Mouse (Mus musculus) CH12.LX (cell line): ENCODE data around the gene Cfap74. TPM values are rescaled to one million over a fixed set of nuclear protein-coding genes. Genes with fewer than 3 reads are reported as not detected.

Experiments
- DNase-seq: peaks from one replicate; pipeline ENCODE4 v3.0.0-alpha.2; 2013; ENCODE audit errors: extremely low read depth
- H3K27ac ChIP-seq: 2 replicates; pipeline ENCODE4 v1.5.1; 2012; ENCODE audit warnings: low read depth, mild to moderate bottlenecking, control low read depth, moderate library complexity; ENCODE audit not compliant: insufficient read depth
- H3K27me3 ChIP-seq: replicated peaks from 2 replicates; pipeline ENCODE3; 2012; ENCODE audit warnings: inconsistent platforms
- H3K36me3 ChIP-seq, 2 experiments: replicated peaks in 1 of 2; 2 replicates each; pipeline versions ENCODE3 to v1.6.1; 2012; ENCODE audit warnings: inconsistent platforms in 1 of 2, low read length in 1 of 2, mild to moderate bottlenecking in 1 of 2, mixed read lengths in 1 of 2, moderate library complexity in 1 of 2; ENCODE audit not compliant: control insufficient read depth in 1 of 2, insufficient read depth in 1 of 2
- H3K4me1 ChIP-seq, 2 experiments: 2 replicates each; pipeline ENCODE4 v1.6.1; 2012; ENCODE audit warnings: inconsistent platforms in 1 of 2, moderate library complexity in 1 of 2; ENCODE audit not compliant: insufficient read depth in 2 of 2, control insufficient read depth in 1 of 2
- H3K4me2 ChIP-seq: 2 replicates; pipeline ENCODE4 v1.6.1; 2012; ENCODE audit warnings: low read depth, mild to moderate bottlenecking, control low read depth; ENCODE audit not compliant: poor library complexity, insufficient read depth, severe bottlenecking
- H3K4me3 ChIP-seq, 3 experiments: fragments of 150-350 bp in 1 of 3; sonication (generic) in 1 of 3; replicated peaks in 1 of 3; 2 replicates each; pipeline versions ENCODE3 to v1.5.1; 2011 to 2012; ENCODE audit warnings: low read depth in 2 of 3, low read length in 2 of 3, mild to moderate bottlenecking in 2 of 3, moderate library complexity in 2 of 3, control low read depth in 1 of 3, improper control_type of control experiment in 1 of 3, inconsistent platforms in 1 of 3, mixed read lengths in 1 of 3; ENCODE audit not compliant: poor library complexity in 1 of 3
- H3K79me2 ChIP-seq: replicated peaks from 2 replicates; pipeline ENCODE4 v1.6.1; 2012; ENCODE audit warnings: mild to moderate bottlenecking, moderate library complexity; ENCODE audit not compliant: control insufficient read depth, poor library complexity, insufficient read depth, severe bottlenecking; ENCODE audit errors: extremely low read depth
- H3K9ac ChIP-seq: 2 replicates; pipeline ENCODE4 v1.6.1; 2012; ENCODE audit warnings: low read depth, mild to moderate bottlenecking, control low read depth, moderate library complexity; ENCODE audit not compliant: insufficient read depth
- H3K9me3 ChIP-seq: replicated peaks from 2 replicates; pipeline ENCODE3; 2012; ENCODE audit warnings: low read length, inconsistent platforms, mixed read lengths
- CHD1 ChIP-seq: IDR thresholded peaks from 2 replicates; pipeline ENCODE4 v1.6.1; 2012; ENCODE audit warnings: low read depth, low read length, improper control_type of control experiment, inconsistent platforms
- CTCF ChIP-seq, 2 experiments: IDR thresholded peaks in 1 of 2; conservative IDR thresholded peaks in 1 of 2; 2 replicates each; pipeline ENCODE4 v1.5.1; 2011 to 2012; ENCODE audit warnings: low read depth in 2 of 2, low read length in 2 of 2, improper control_type of control experiment in 1 of 2, inconsistent platforms in 1 of 2, mild to moderate bottlenecking in 1 of 2, moderate library complexity in 1 of 2
- E2F4 ChIP-seq: IDR thresholded peaks from 2 replicates; pipeline ENCODE4 v1.6.1; 2011; ENCODE audit warnings: low read depth, low read length, improper control_type of control experiment; ENCODE audit not compliant: insufficient replicate concordance
- ELF1 ChIP-seq: IDR thresholded peaks from 2 replicates; pipeline ENCODE4 v1.6.1; 2014; ENCODE audit warnings: low read depth, mild to moderate bottlenecking, inconsistent platforms, low read length, improper control_type of control experiment
- EP300 ChIP-seq: IDR thresholded peaks from 2 replicates; pipeline ENCODE4 v1.6.1; 2011; ENCODE audit warnings: low read length, improper control_type of control experiment
- ETS1 ChIP-seq: conservative IDR thresholded peaks from 2 replicates; pipeline ENCODE4 v1.6.1; 2012; ENCODE audit warnings: low read depth, mild to moderate bottlenecking, inconsistent platforms, low read length, improper control_type of control experiment, moderate library complexity
- GABPA ChIP-seq: IDR thresholded peaks from 2 replicates; pipeline ENCODE4 v1.6.1; 2012; ENCODE audit warnings: low read depth, low read length, improper control_type of control experiment, inconsistent platforms; ENCODE audit not compliant: insufficient replicate concordance
- HCFC1 ChIP-seq: IDR thresholded peaks from 2 replicates; pipeline ENCODE4 v1.6.1; 2012; ENCODE audit warnings: low read depth, mild to moderate bottlenecking, inconsistent platforms, low read length, improper control_type of control experiment
- IRF4 ChIP-seq: IDR thresholded peaks from 2 replicates; pipeline ENCODE4 v1.6.1; 2014; ENCODE audit warnings: low read depth, mild to moderate bottlenecking, inconsistent platforms, low read length, improper control_type of control experiment
- JUN ChIP-seq: IDR thresholded peaks from 2 replicates; pipeline ENCODE4 v1.6.1; 2011; ENCODE audit warnings: low read depth, mild to moderate bottlenecking, low read length, improper control_type of control experiment, moderate library complexity; ENCODE audit not compliant: insufficient read depth
- KAT2A ChIP-seq: IDR thresholded peaks from 2 replicates; pipeline ENCODE4 v1.6.1; 2012; ENCODE audit warnings: low read length, improper control_type of control experiment, inconsistent platforms; ENCODE audit not compliant: insufficient replicate concordance
- MAFK ChIP-seq: IDR thresholded peaks from 2 replicates; pipeline ENCODE4 v1.6.1; 2011; ENCODE audit warnings: low read length, improper control_type of control experiment; ENCODE audit not compliant: insufficient replicate concordance
- MEF2A ChIP-seq: IDR thresholded peaks from 2 replicates; pipeline ENCODE4 v1.6.1; 2014; ENCODE audit warnings: low read depth, mild to moderate bottlenecking, inconsistent platforms, low read length, improper control_type of control experiment, borderline replicate concordance
- NELFE ChIP-seq: IDR thresholded peaks from 2 replicates; pipeline ENCODE4 v1.6.1; 2011; ENCODE audit warnings: low read depth, low read length, improper control_type of control experiment
- NRF1 ChIP-seq: IDR thresholded peaks from 2 replicates; pipeline ENCODE4 v1.6.1; 2014; ENCODE audit warnings: low read depth, mild to moderate bottlenecking, inconsistent platforms, low read length, improper control_type of control experiment, moderate library complexity
- POLR2A ChIP-seq: IDR thresholded peaks from 2 replicates; pipeline ENCODE4 v1.6.1; 2011; ENCODE audit warnings: low read depth, mild to moderate bottlenecking, improper control_type of control experiment, low read length
- POLR2AphosphoS2 ChIP-seq: IDR thresholded peaks from 2 replicates; pipeline ENCODE4 v1.6.1; 2011; ENCODE audit warnings: low read depth, low read length, improper control_type of control experiment
- RAD21 ChIP-seq: IDR thresholded peaks from 2 replicates; pipeline ENCODE4 v1.6.1; 2011; ENCODE audit warnings: low read depth, mild to moderate bottlenecking, low read length, improper control_type of control experiment, moderate library complexity
- RCOR1 ChIP-seq: conservative IDR thresholded peaks from 2 replicates; pipeline ENCODE4 v1.6.1; 2012; ENCODE audit warnings: low read depth, mild to moderate bottlenecking, inconsistent platforms, low read length, improper control_type of control experiment
- SMC3 ChIP-seq: IDR thresholded peaks from 2 replicates; pipeline ENCODE4 v1.6.1; 2011; ENCODE audit warnings: low read depth, low read length, improper control_type of control experiment
- TBP ChIP-seq: conservative IDR thresholded peaks from 2 replicates; pipeline ENCODE4 v1.6.1; 2011; ENCODE audit warnings: low read depth, low read length, improper control_type of control experiment
- TCF12 ChIP-seq: IDR thresholded peaks from 2 replicates; pipeline ENCODE4 v1.6.1; 2014; ENCODE audit warnings: low read depth, mild to moderate bottlenecking, inconsistent platforms, low read length, improper control_type of control experiment
- UBTF ChIP-seq: IDR thresholded peaks from 2 replicates; pipeline ENCODE4 v1.6.1; 2012; ENCODE audit warnings: low read depth, mild to moderate bottlenecking, inconsistent platforms, low read length, improper control_type of control experiment, moderate library complexity
- USF1 ChIP-seq: IDR thresholded peaks from 2 replicates; pipeline ENCODE4 v1.6.1; 2014; ENCODE audit warnings: low read depth, mild to moderate bottlenecking, inconsistent platforms, low read length, improper control_type of control experiment
- ZC3H11A ChIP-seq: IDR thresholded peaks from 2 replicates; pipeline ENCODE4 v1.6.1; 2012; ENCODE audit warnings: low read depth, mild to moderate bottlenecking, inconsistent platforms, low read length, improper control_type of control experiment
- ZKSCAN1 ChIP-seq: IDR thresholded peaks from 2 replicates; pipeline ENCODE4 v1.6.1; 2012; ENCODE audit warnings: low read depth, inconsistent platforms, low read length, improper control_type of control experiment, borderline replicate concordance
- ZMIZ1 ChIP-seq: IDR thresholded peaks from 2 replicates; pipeline ENCODE4 v1.6.1; 2012; ENCODE audit warnings: low read depth, mild to moderate bottlenecking, inconsistent platforms, low read length, improper control_type of control experiment
- ZNF384 ChIP-seq: IDR thresholded peaks from 2 replicates; pipeline ENCODE4 v1.6.1; 2012; ENCODE audit warnings: low read depth, low read length, improper control_type of control experiment, inconsistent platforms
- dilution Hi-C: fragments of 300-500 bp; cut with MboI; formaldehyde crosslinking; loops from 2 replicates; pipeline ENCODE4 v1.14.3; 2020; ENCODE audit warnings: low sequenced_read_pairs; ENCODE audit not compliant: extremely low pct_unique_long_range_greater_than_20kb, extremely low pct_ligation_motif_present
- in situ Hi-C: fragments of 300-500 bp; cut with MboI; formaldehyde crosslinking; loops from 3 replicates; pipeline ENCODE4 v1.14.3; 2019; ENCODE audit warnings: low sequenced_read_pairs, low pct_ligation_motif_present, low pct_unique_long_range_greater_than_20kb, mixed read lengths
- polyA plus RNA-seq: library from polyadenylated mRNA; unstranded; fragments of >175 nt; gene quantifications from 2 replicates; pipeline ENCODE4 v1.2.1, GENCODE M21; 2012; ENCODE audit warnings: low read depth; ENCODE audit not compliant: insufficient read length
- total RNA-seq, 2 experiments: library from RNA; depleted of rRNA; stranded (reverse); fragments of 300-350 nt in 1 of 2; fragments of >200 nt in 1 of 2; gene quantifications; 2 replicates each; pipeline ENCODE4 v1.2.3; 2012 to 2014

Cfap74 gene
- total and polyA plus RNA-seq, 3 experiments = 4.7 to 8.5 (median 5.2) TPM

- in situ Hi-C loops = loop anchor here (10.0 kb wide), 1 partner anchor 207 kb away; no protein-coding TSS in a partner anchor
- dilution Hi-C loops = no loop called here
- no peak overlapping the region for H3K4me3 ChIP-seq
These were observed 41.3 kb upstream of the Cfap74 start for GRCm38 (mm10) chr4:155367739-155368138.

GRCm38 (mm10) chr4:155368684-155369083 lies 40.3 kb upstream of the Cfap74 start:
- DNase-seq = peak; percentile 57
- H3K4me2 ChIP-seq = 0 out of 2 replicates have a peak overlapping the region, but pooled peaks have one; percentile 4
- H3K4me1 ChIP-seq = peaks cover 23 to 31% of the 10 kb centered on the region in 2 experiments
- H3K9ac ChIP-seq = no peak overlapping the region
- no peak overlapping the region for H3K4me3 ChIP-seq
- no peak overlapping the region for H3K27ac ChIP-seq
- in situ Hi-C loops (loop anchor here (10.0 kb wide), 1 partner anchor 206 kb away; no protein-coding TSS in a partner anchor), dilution Hi-C loops (no loop called here)
- peaks cover 38% of the 10 kb centered on the region for H3K27me3 ChIP-seq
- H3K9me3 ChIP-seq = no peaks in the 10 kb centered on the region
- TF ChIP-seq MEF2A = no peak
- peak; percentile 80 for TF ChIP-seq SMC3
- peak; percentile 30; the same call in 1 of the 2 replicates for TF ChIP-seq TCF12
- no peak for TF ChIP-seq KAT2A
- no peak for TF ChIP-seq MAFK
- TF ChIP-seq ETS1 = no peak
- TF ChIP-seq POLR2AphosphoS2 = no peak
- TF ChIP-seq ZNF384 = no peak
- TF ChIP-seq NRF1 = no peak
- no peak for TF ChIP-seq UBTF
- no peak for TF ChIP-seq HCFC1
- TF ChIP-seq USF1 = no peak
- TF ChIP-seq ZC3H11A = no peak
- peak; percentile 88 to 92 for TF ChIP-seq CTCF (conservative IDR thresholded peaks at IDR 0.05 in 1 of 2, IDR thresholded peaks at IDR 0.05 in 1 of 2; ENCODE audit: low read depth in 2 of 2, low read length in 2 of 2)
- TF ChIP-seq RAD21 = peak; percentile 81
- H3K79me2 ChIP-seq = no peaks in the 10 kb centered on the region
- H3K36me3 ChIP-seq = no peaks in the 10 kb centered on the region

More at GRCm38 (mm10) chr4:155367739-155368138, 41.3 kb upstream of the Cfap74 start:
- H3K27ac ChIP-seq = no peak overlapping the region
- H3K4me2 ChIP-seq = 0 out of 2 replicates have a peak overlapping the region, but pooled peaks have one; percentile 14
- H3K27me3 ChIP-seq = peaks cover 40% of the 10 kb centered on the region
- H3K9ac ChIP-seq = no peak overlapping the region
- H3K4me1 ChIP-seq = peaks cover 24 to 31% of the 10 kb centered on the region in 2 experiments
- no peaks in the 10 kb centered on the region for H3K36me3 ChIP-seq
- H3K9me3 ChIP-seq = no peaks in the 10 kb centered on the region
- no peaks in the 10 kb centered on the region for H3K79me2 ChIP-seq
- peak; percentile 42 for DNase-seq
- TF ChIP-seq ZMIZ1 (no peak), RCOR1 (no peak), UBTF (no peak), E2F4 (no peak), IRF4 (peak; percentile 84), ZKSCAN1 (no peak), HCFC1 (no peak), POLR2A (no peak), EP300 (peak; percentile 60), ELF1 (no peak), CHD1 (no peak), USF1 (no peak), CTCF (conservative IDR thresholded peaks at IDR 0.05 in 1 of 2, IDR thresholded peaks at IDR 0.05 in 1 of 2; ENCODE audit: low read depth in 2 of 2, low read length in 2 of 2) (no peak), TBP (0 out of 2 replicates have a peak, but pooled peaks have one; percentile 8), MEF2A (no peak), NRF1 (peak; percentile 74), GABPA (no peak), ZNF384 (no peak), NELFE (no peak), JUN (no peak)
